Mouse (Mus musculus) lung, postnatal 10 days (tissue): ENCODE data around the gene Cdk2ap2.
A peak's percentile ranks its signal among the peaks of the same experiment; 100 is the strongest.
"Not testable (repeated sequence)": the region's sequence is repeated elsewhere in the genome, so short reads cannot be mapped to it uniquely, and the experiment has no call there.

Experiments
- DNase-seq: peaks from one replicate; pipeline ENCODE4 v3.0.0; 2021

The Cdk2ap2 gene

DNA sequence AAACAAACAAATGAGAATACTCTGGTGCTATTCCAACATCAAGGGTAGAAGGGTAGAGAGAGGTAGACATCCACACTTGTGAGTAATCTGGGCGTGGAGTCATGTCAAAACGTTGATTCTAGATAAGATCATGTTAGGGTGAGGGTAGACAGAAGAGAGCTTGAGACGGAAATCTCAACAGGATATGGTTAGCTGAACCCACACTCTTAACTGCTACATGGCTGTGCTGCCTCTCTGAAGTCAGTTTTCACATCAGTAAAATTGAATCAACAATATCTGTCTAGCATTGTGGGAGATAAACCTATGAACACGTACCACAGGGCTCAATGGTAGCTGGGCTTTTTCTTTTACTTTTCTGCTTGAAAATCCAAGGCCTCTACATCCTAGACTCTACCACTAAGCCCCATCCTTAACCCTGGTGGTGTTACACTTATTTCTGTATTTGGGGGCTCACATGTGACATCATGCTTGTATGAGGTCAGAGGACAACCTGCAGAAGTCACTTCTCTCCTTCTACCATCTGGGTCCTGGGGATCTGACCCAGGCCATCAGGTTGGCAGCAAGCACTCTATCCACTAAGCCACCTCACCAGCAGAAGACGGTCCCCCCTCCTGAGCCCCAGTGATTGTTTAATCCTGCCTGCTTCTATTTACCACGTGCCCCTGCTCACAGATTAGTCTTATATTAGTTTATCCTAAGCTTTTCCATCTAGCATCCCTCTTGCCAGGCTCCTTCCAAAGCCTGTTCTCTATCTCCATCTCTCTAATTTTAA is 22.9 kb downstream of the Cdk2ap2 start:
- no peak for DNase-seq

DNA sequence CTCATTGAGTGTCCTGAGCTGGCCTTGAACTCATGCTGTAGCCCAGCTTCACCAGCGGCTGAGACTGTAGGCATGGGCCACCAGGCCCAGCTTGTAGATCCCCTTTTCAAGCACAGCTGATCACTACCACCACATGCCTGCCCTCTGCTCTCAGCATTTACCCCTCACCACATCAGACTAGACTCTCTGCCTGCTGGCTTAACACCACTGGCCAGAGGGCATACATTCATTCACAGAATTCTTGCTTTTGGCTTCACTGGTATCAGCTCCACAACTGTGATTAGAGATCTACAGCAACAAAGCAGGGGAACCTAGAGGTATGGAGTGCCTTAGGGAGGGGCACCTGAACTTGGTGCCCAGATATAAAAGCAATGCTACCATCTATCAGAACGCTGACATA is 23.5 kb downstream of the Cdk2ap2 start:
- no peak for DNase-seq

DNA sequence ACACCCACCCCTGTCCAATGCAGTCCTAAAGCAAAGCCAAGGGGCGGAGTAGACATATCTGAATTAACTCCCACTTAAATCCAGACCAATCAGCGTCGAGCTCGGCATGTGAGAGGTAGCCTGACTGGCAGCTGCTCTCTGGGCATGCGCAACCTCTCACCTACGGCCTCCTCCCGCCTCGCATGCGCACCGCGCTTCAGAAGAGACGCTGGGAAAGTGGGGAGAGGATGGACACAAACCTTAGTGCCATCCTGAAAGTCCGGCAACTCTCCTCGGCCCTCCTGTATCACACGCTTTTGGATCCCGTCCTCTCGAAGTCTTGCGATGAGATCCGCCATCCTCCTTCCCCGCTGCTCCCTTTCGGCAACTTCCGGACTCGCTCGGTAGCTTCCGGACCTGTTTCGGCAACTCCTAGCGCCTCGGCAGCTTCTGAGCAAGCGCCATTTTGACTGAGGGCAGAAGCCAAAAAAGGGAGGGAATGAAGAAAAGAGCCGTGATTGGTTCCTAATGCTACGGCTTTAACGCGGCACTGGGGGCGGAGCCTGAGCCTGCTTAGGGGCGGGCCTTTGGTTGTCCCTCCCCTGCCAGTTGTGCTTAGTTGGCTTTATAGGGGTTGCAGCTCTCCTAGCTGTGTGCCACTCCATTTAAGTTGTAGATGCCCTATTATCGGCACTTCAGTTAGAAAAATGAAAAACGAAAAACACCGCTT is 24.3 kb downstream of the Cdk2ap2 start:
- DNase-seq = peak; percentile 100

DNA sequence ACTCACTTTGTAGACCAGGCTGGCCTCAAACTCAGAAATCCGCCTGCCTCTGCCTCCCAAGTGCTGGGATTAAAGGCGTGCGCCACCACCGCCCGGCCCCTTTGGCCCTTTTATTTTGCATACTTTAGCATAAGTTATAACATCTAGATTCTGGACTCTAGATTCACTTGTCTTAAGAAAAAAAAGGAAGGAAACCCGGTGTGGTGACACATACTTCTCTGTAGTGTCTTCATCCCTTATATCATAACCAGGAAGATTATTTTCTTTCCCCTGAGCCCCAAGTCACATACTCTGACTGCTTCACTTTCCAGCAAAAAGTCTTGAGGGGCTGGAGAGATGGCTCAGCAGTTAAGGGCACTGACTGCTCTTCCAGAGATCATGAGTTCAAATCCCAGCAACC is 24.9 kb downstream of the Cdk2ap2 start:
- not testable (repeated sequence) for DNase-seq

DNA sequence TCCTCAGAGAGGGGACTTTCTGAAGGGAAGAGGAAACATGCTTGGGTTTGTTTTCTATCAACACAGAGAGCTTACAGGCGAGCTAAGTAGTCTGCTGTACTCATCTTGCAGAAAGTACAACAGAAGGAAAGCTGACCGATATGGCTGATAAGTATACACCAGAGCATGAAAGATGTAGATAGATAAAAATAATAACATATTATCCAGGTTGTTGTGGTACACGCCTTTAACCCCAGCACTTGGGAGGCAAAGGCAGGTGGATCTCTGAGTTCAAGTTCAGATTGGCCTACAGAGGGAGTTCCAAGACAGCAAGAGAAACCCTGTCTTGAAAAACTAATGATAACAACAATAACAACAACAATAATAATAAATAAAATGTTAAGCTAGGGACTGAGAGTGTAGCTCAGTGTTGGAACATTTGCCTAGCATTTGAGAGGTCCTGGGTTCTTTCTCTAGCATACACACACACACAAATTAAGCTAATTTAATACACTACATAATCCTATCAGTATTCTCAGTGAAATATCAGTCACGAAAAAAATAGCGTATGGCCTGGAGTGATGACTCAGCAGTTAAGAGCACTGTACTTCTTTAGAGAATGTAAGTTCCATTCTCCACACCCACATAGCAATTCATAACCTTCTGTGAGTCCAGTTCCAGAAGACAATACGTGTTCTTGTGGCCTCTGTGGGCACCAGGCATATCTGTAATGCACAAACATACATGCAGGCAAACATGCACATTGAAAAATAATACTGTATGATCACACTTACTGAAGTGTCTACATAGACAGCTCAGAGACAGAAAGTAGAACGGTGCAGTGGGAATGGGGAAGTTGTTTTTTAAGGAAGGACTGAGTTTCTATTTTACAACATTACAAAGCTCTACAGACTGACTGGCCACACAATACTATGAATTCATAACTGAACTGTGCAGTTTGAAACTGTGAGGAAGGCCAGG is 25.7 kb downstream of the Cdk2ap2 start:
- DNase-seq = no peak

DNA sequence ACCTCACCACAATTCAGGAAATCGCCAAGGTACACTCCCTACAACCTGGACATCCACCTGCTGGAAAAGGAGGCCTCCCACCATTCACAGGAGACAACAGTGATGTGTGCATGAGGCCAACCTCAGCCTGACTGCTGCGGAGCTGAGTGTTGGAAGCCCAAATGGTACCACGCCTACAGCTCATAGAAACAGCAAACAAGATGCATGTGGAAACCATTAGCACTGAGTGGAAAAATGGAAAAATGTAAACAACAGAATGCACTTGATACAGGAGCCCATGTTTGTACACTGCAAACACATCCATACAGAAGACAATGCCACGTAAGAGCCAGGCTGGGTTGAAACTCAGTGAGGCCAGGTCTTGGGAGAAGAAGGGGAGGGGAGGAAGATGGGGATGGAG is 27.4 kb downstream of the Cdk2ap2 start:
- no peak for DNase-seq

DNA sequence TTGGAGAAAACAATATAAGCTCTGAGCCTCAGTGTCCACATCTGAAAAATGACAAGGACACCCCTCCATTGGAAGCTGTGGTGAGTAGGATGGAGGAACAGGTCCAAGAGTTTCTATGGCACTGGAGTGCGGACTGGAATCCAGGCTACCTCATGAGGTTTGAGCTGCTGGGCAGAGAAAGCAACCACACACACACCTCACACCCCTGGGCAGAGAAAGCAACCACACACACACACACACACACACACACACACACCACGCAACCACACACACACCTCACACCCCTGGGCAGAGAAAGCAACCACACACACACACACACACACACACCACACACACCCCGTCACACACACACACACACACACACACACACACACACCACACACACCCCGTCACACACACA is 28.3 kb downstream of the Cdk2ap2 start:
- peak; percentile 45 for DNase-seq

DNA sequence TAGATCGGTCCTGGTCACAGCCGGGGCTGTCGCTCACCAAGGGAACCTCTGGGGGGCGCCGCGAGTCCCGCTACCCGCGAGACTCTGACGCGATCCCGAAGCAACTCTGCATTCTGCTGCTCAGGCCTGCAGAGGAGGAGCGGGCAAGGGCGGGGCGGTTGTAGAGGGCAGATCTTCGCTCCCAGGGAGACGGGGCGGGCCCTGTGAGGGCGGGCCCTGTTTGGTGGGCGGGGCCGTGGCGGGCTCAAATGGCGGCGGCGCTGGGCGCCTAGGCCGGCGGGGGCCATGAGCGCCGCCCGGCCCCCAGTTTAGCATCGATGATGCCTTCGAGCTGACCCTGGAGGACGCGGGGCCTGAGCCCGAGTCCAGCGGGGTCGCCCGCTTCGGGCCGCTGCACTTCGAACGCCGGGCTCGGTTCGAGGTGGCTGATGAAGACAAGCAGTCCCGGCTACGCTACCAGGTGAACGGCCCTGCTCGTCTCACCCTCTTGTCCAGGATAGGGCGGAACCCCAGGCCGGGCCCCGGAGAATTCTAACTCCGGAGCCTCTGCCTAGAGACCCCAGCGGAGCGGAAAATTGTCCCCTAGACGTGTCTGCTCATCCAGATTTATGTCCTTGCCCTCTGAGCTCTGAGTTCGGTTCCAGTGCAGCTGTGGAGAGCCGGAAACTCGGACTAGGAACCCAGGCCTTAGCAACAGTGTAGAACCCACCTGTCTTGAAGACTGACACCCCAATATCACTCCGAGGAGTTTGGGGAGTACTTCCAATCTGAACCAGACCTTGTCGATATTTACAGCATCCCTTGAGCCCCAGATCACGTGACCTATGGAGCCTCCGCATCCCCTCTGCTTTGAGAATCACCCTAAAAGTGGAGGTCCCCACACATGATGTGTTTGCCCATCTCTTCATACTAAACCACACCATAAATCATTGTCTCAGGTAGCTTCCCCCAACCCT is 29.0 kb downstream of the Cdk2ap2 start, which contains the start of gene Aip:
Aip (minus strand) TSS at position 118 of the 956 bp plus-strand sequence.
- peak; percentile 100 for DNase-seq

DNA sequence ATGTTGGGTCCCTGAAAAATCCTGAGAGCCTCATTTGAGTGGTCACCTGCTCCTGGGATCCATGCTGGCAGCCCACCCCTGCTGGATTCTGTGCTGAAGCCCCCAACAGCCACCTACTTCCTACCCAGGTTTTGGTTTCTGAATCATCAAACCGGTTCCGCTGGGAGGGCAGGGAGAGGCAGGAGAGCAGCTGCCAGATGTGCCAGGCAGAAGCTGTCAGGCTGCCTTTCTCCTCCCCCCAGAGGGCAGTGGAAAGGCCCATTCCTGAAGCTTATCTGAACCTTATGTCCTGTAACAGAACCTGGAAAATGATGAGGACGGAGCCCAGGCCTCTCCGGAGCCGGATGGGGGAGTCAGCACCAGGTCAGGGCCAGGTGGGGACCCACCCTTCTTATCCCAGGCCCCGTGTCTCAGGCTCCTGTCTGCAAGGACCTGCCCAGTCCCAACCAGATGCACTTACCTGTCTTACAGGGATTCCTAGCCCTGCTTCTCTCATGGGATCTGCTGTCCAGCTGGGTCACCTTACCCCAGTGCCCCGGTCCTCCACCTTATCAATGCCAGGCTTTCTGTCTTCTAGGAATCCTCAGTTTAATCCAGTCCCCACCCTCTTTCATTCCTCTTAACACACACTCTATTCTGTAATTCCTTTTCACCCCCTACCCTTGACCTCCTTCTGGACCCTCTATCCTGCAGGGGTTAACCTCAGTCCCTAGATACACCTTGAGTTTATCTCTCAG is 29.9 kb downstream of the Cdk2ap2 start:
- DNase-seq = no peak

DNA sequence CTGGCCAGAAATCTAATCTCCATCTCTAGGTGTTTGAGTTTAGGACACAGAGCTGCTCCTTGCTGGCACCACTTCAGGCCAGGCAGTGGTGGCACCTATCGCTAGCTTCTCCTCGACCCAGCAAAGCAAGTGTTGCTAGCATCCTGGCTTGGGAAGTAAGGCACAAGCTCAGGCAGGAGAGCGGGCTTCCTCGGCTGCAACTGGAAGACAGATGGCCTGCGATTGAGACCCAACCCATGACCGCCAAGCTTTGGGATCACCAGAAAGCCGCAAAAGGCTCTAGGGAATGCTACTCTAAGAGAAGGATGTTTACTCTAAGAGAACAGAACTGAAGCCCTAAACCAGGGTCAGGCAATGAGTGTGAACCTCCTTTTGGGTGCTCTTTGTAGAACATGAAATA is 32.5 kb downstream of the Cdk2ap2 start:
- no peak for DNase-seq

DNA sequence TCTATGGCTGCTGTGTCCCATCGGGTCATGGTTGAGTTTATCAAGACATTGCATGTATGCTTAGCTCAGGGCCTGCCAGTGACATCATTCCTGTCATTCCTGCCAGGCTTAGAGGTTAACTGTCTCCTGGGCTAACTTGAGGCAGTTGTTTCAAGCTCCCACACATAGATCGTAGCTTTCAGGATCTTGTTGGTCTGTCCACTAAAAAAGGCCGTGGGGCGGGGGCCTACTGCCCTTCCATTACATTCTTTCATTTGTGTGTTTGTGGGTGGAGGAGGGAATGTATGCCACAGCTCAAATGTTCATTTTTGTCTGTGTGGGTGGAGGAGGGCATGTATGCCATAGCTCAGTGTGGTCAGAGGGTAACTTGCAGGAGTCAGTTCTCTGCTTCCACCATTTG is 33.1 kb downstream of the Cdk2ap2 start:
- DNase-seq = no peak

DNA sequence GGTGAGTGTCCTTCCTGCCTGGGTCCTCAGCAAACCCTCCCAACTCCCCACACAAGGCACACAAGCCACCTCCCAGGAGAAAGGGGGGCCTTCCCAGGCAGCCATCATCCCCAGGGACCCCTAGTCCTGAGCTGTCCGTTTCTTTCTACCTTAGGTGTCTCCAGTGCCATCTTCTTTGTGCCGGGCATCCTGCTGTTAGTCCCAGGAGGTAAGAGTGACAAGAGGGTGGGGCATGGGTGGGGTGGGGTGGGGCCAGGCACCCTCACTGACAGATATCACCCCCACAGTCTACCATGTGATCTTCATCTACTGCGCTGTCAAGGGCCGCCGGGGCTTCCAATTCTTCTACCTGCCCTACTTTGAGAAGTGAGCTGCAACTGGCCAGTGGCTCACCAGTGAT is 34.1 kb downstream of the Cdk2ap2 start:
- no peak for DNase-seq

DNA sequence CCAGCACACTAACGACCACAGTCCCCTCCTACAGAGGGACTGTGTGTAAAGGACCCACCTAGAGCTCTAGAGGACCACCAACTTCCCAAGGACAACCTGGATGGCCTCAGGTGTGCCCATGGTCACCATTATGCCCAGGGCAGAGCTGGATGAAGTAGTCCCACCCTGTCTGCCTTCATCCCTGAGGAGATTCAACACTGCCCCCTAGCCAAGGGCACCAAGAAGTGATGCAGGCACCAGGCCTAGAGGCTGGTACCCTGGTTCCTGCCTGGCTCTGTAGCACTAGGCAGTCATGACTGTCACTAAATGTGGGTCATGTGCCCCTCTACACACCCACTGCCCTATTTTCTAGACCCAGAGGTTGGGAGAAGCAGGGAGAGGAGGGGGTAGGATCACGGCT is 34.8 kb downstream of the Cdk2ap2 start:
- DNase-seq = no peak

DNA sequence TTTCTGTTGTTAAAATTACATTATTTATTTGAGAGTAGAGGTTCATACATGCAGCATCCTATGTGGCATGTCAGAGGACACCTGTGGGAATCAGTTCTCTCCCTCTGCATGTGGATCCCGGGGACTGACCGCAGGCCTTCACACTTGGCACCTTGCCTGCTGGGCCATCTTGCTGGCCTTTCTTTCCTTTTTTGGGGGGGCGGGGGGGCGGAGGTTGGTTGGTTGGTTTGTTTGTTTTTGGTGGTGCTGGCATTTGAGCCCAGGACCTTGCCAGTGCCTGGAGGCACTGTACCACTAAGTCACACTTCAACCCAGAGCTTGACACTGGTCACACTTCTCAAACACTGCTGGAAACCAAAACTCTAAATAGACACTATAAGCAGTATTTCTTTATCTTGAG is 37.4 kb downstream of the Cdk2ap2 start:
- DNase-seq = no peak

DNA sequence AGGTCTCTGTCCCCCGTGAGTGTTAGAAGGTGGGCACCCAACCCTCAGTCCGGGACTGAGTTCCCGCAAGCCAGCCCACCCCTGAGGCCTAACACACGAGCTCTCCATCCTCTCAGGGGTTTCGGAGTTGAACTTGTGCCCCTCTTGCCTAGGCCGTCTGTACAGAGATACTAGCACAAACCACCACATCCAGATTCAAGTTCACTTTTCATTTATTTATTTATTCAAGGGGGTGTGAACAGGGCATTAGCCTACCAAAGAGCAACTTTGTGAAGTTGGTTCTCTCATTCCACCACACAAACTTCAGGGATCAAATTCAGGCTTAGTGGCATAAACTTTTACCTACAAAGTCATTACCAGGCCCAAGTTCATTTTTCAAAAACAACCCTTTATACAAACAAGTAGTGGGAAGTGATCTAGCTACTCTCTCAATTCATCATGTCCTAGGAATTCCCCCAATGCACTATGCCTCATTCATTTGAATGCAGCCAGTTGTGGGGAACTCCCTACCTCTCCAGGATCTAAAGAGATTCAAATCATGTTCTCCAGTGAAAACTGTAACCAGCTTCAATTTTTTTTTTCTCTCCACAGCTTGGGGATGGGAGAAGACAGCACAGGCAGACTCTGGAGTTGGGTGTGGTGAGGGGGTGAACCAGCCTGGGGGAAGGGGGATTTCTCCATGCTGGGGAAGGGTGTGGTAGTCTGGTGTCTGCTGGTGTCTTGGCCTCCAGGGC is 38.4 kb downstream of the Cdk2ap2 start:
- DNase-seq = not testable (repeated sequence)

DNA sequence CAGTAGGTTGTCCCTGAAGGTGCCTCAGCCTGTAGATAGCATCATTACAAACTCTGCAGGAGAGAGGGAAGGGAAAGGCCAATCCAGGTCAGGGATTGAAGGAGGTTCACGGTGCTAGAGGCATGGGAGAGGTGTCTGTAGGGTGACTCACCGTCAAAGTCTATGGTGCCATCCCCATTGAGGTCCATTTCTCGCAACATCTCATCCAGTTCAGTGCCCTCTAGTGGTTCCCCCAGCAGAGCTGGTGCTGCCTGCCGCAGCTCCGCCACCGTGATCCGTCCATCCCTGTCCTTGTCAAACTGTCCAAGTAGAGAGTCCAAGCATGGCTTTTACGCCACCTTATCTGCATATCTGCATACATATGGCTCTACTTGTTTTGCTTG is 39.0 kb downstream of the Cdk2ap2 start:
- DNase-seq = not testable (repeated sequence)

DNA sequence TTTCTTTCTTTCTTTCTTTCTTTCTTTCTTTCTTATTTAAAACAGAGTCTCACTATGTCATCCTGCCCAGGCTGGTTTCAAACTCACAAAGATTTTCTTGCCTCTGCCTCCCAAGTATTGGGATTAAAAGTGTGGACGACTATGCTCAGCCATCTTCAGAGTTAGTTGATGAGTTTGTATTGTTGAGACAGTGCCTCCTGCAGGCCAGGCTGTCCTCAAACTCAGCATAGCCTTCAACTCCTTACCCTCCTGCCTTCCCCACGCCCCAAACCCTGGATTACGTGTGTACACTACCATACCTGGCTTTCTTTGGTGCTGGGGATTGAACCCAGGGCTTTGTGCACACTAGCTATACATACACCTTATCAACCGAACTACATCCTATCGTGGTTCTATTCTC is 39.5 kb downstream of the Cdk2ap2 start:
- no peak for DNase-seq

DNA sequence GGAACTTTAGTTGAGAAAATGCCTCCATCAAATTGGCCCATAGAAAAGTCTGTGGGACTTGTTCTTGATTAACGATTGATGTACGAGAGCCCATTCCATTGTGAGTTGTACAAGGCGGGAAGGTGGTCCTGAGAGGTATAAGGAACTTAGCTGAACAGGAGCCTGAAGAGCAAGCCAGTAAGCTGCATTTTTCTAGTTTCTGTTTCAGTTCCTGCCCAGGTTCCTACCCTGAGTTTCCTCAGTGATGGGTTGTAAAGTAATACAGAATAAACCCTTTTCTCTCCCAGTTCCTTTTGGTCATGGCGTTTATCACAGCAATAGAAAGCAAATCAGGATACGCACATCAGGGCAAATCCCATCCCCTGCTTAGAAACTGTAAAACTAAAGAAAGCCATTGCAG is 40.9 kb downstream of the Cdk2ap2 start:
- DNase-seq = no peak

DNA sequence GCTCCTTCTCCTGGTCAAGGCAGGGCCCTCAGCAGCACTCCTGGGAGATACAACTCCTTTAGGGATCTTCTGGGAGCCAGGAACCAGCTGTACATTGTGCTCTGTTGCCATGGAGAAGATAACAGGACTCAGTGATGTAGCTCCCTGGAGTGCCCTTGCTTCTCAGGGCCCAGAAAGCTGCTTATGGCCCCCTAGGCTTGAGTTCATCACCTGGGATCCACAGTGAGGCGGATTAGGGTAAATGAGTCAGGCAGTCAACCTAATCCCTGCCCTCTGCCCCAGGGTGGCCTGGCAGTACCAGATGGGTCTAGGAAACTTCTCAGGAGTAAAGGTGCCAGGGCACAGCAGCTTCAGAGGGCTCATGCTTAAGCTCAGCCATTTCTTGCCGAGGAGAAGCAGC is 42.5 kb downstream of the Cdk2ap2 start, which contains the start of gene Gpr152:
Gpr152 (plus strand) TSS at position 342 of the 400 bp plus-strand sequence.
- DNase-seq = no peak

DNA sequence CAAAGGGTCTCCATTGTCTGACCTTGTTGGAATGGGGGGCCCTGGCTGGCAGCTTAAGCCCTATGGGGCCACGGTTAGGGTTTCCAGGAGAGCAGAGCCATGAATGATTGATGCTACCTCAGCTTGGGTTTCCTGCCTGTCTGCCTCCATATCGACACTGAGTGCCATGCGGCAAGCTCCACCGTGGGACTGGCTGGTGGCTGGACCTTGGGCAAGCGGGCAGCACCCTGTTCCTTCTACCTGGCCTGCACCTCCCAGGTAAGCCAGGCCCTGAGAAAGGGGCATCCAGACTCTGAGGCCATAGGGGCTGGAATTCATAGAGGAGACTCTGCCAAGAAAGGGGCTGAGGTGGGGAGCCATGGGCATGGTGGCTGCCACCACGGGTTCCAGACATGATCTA is 43.2 kb downstream of the Cdk2ap2 start:
- DNase-seq = no peak
